Mouse (Mus musculus): ENCODE data around the gene Ngrn.

DNA sequence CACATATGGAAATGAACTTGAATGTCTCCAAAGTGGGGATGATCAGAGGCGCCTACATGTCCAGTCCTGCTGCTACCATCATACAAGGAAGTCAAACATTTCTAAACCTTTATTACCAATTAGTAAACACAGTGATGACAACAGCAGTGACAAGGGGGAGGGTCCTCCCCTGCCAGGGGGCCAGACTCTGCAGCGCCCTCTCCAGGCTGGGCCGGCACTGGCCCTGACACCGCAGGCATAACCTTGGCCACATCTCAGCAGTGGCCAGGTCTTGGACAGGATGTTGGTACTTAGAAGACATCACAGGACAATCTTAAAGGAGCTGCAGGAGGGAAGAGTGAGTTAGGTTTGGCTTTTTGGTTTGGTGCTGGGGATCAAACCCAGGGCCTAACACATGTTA lies 34.0 kb upstream of the Ngrn start:
- TF ChIP-seq POLR2A (IDR thresholded peaks at IDR 0.05; ENCODE audit: low read depth, low read length) (no peak), CTCF (conservative IDR thresholded peaks at IDR 0.05; ENCODE audit: insufficient read depth, insufficient read length, low read depth, low read length) (no peak)
